13 mouse cellular contexts compared by ENCODE assay signal in the genomic region with DNA sequence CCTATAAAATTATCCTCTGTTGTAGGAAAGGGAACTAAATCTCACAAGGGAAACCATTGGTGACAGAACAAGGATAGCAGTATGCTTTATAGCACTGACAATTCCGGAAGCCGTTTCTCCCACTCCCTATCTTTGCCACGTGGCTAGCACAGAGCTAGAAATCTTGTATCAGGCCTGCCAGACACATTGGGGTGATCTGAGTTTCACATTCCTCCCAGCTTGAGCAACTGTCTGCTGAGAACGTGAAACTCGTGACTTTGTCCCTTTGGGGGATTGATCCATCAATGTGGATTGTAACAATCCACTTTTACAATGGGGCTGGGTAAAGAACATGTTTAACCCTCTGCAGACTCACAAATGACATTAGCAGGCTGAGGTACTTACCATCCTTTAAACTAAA. TPM values are rescaled to one million over a fixed set of nuclear protein-coding genes. Genes with fewer than 3 reads are reported as not detected.
DNase-seq lines count a peak whose midpoint lies in the region; ATAC-seq lines count a peak whose summit lies in the region.
"Had no signal": no experiment of that assay in that cellular context is flagged by ENCODE, and none has a peak within 500 bp of the region (broad histone marks: within the 10 kb centered on the region; RNA-seq: fewer than 3 reads in every experiment).

No protein-coding gene starts in this region.

- 0 out of 2 replicates have a peak, but pooled peaks cover 4% of the 10 kb centered on the region for H3K4me1 ChIP-seq in heart, embryonic 10.5 days
- no peaks in the 10 kb centered on the region for H3K4me1 ChIP-seq in intestine, embryonic 15.5 days (replicated peaks)
- H3K4me1 ChIP-seq in forebrain, embryonic 15.5 days = no peaks in the 10 kb centered on the region
- H3K4me1 ChIP-seq: heart, embryonic 15.5 days; neural tube, embryonic 12.5 days had no signal

- H3K4me2 ChIP-seq in intestine, embryonic 15.5 days (replicated peaks) = no peak overlapping the region
- no peak overlapping the region for H3K4me2 ChIP-seq in forebrain, embryonic 15.5 days (replicated peaks)
- H3K4me2 ChIP-seq: heart, embryonic 15.5 days; neural tube, embryonic 12.5 days had no signal

- ATAC-seq in intestine, embryonic 15.5 days = peak; percentile 65
- ATAC-seq in megakaryocyte, adult 5-6 weeks (ENCODE audit: poor library complexity, severe bottlenecking) = peak; percentile 46
- ATAC-seq in forebrain, embryonic 15.5 days (replicated peaks) = no peak

- peak overlapping the region; percentile 29; the same call in 1 of the 2 replicates for H3K27ac ChIP-seq in heart, embryonic 10.5 days
- H3K27ac ChIP-seq in intestine, embryonic 15.5 days = no peak overlapping the region
- no peak overlapping the region for H3K27ac ChIP-seq in forebrain, embryonic 15.5 days (replicated peaks)
- H3K27ac ChIP-seq: heart, embryonic 15.5 days; midbrain, embryonic 10.5 days; neural tube, embryonic 12.5 days had no signal

- H3K9ac ChIP-seq in intestine, embryonic 15.5 days = no peak overlapping the region
- H3K9ac ChIP-seq in forebrain, embryonic 15.5 days (replicated peaks) = no peak overlapping the region
- H3K9ac ChIP-seq: heart, embryonic 15.5 days; neural tube, embryonic 12.5 days had no signal

- H3K9me3 ChIP-seq in heart, embryonic 10.5 days = no peaks in the 10 kb centered on the region
- no peaks in the 10 kb centered on the region for H3K9me3 ChIP-seq in intestine, embryonic 15.5 days
- H3K9me3 ChIP-seq in forebrain, embryonic 15.5 days = no peaks in the 10 kb centered on the region
- H3K9me3 ChIP-seq: heart, embryonic 15.5 days; midbrain, embryonic 10.5 days; neural tube, embryonic 12.5 days had no signal

- H3K27me3 ChIP-seq in heart, embryonic 10.5 days (ENCODE audit: insufficient read depth, poor library complexity, severe bottlenecking) = no peaks in the 10 kb centered on the region
- H3K27me3 ChIP-seq in intestine, embryonic 15.5 days (replicated peaks) = no peaks in the 10 kb centered on the region
- no peaks in the 10 kb centered on the region for H3K27me3 ChIP-seq in forebrain, embryonic 15.5 days
- H3K27me3 ChIP-seq: heart, embryonic 15.5 days; neural tube, embryonic 12.5 days had no signal

- DNase-seq in heart, embryonic 10.5 days (ENCODE audit: low spot score) = no peak
- no peak for DNase-seq in heart, postnatal 36 days
- peak; percentile 56 for DNase-seq in adipocyte (ENCODE audit: low spot score)
- no peak for DNase-seq in left cerebral cortex, postnatal 36 days (ENCODE audit: low spot score in 2 of 2)
- DNase-seq: cerebellum, postnatal 10 days; kidney, adult 18-20 months; layer of hippocampus, postnatal 36 days had no signal

- 36% methylated on average over 5 of the region's 5 CpGs for WGBS in heart, embryonic 10.5 days
- WGBS in intestine, embryonic 15.5 days = 47% methylated on average over 5 of the region's 5 CpGs
- WGBS in forebrain, embryonic 15.5 days = 57% methylated on average over 5 of the region's 5 CpGs

- intact Hi-C loops in heart, postnatal 36 days (cut with DNase I) = no loop called here
- intact Hi-C loops in left cerebral cortex, postnatal 36 days (cut with DNase I) = no loop called here

- H3K4me3 ChIP-seq in heart, embryonic 10.5 days = no peak overlapping the region
- no peak overlapping the region for H3K4me3 ChIP-seq in intestine, embryonic 15.5 days (replicated peaks)
- H3K4me3 ChIP-seq in forebrain, embryonic 15.5 days = no peak overlapping the region
- H3K4me3 ChIP-seq: heart, embryonic 15.5 days; midbrain, embryonic 10.5 days; neural tube, embryonic 12.5 days had no signal

- no peaks in the 10 kb centered on the region for H3K36me3 ChIP-seq in heart, embryonic 10.5 days
- H3K36me3 ChIP-seq in intestine, embryonic 15.5 days = no peaks in the 10 kb centered on the region
- H3K36me3 ChIP-seq in forebrain, embryonic 15.5 days = no peaks in the 10 kb centered on the region
- H3K36me3 ChIP-seq: heart, embryonic 15.5 days; midbrain, embryonic 10.5 days; neural tube, embryonic 12.5 days had no signal

RNA-seq across cellular contexts. Expression of a gene that starts 17.9 kb away (rescaled TPM):
- 537 and 587 TPM in 2 replicates for polyA plus RNA-seq in heart, embryonic 10.5 days (2016; fragmentation: Nextera tagmentation; extraction: Ambion mirVana)
- total RNA-seq in heart, postnatal 36 days (2021) = 100 to 1,000 TPM; 315 to 316 TPM
- 484 and 495 TPM in 2 replicates for polyA plus RNA-seq in intestine, embryonic 15.5 days (2015; fragmentation: Nextera tagmentation; extraction: Ambion mirVana)
- 161 and 201 TPM in 2 replicates for total RNA-seq in megakaryocyte, adult 5-6 weeks (2015)
- 213 and 226 TPM in 2 replicates for total RNA-seq in megakaryocyte, adult 5-6 weeks (2017)
- 243 and 250 TPM in 2 replicates for polyA plus RNA-seq in forebrain, embryonic 15.5 days (2015; fragmentation: Nextera tagmentation; extraction: Ambion mirVana)
- total RNA-seq in left cerebral cortex, postnatal 36 days (2021) = 100 to 1,000 TPM; 310 to 351 TPM
